Mouse (Mus musculus) limb, embryonic 10.5 days (tissue): Measurements from ENCODE around the gene Bnip2. TPM values are rescaled to one million over a fixed set of nuclear protein-coding genes. Genes with fewer than 3 reads are reported as not detected.

ENCODE experiments used
- DNase-seq: peaks from one replicate; pipeline ENCODE4 v3.0.0-alpha.2; 2017; ENCODE audit warnings: low spot score
- H3K27ac ChIP-seq: fragments of 300-500 bp; sonication (generic); 2 replicates; pipeline ENCODE4 v1.5.1; 2016; ENCODE audit warnings: mild to moderate bottlenecking
- H3K27me3 ChIP-seq: fragments of 300-500 bp; sonication (generic); 2 replicates; pipeline ENCODE4 v1.6.1; 2016; ENCODE audit warnings: low read depth, mild to moderate bottlenecking; ENCODE audit not compliant: poor library complexity, severe bottlenecking
- H3K36me3 ChIP-seq: fragments of 300-500 bp; sonication (generic); 2 replicates; pipeline ENCODE4 v1.6.1; 2016; ENCODE audit warnings: mild to moderate bottlenecking, moderate library complexity
- H3K4me1 ChIP-seq: fragments of 300-500 bp; sonication (generic); 2 replicates; pipeline ENCODE4 v1.6.1; 2016
- H3K4me3 ChIP-seq: fragments of 300-500 bp; sonication (generic); 2 replicates; pipeline ENCODE4 v1.5.1; 2016; ENCODE audit warnings: mild to moderate bottlenecking, moderate library complexity
- H3K9me3 ChIP-seq: fragments of 300-500 bp; sonication (generic); replicated peaks from 2 replicates; pipeline ENCODE4 v1.6.1; 2016; ENCODE audit warnings: mild to moderate bottlenecking
- WGBS: fragments of 180-500 bp; shearing (Covaris S2); methylation state at CpG from one replicate; pipeline ENCODE4 v1.1.7; 2016; 5-methylcytosine and 5-hydroxymethylcytosine counted together
- polyA plus RNA-seq: library from polyadenylated mRNA; unstranded; fragments of >200 nt; fragmentation: Nextera tagmentation; extraction: Ambion mirVana; gene quantifications from 2 replicates; pipeline ENCODE4 v1.2.1, GENCODE M21; 2016

Bnip2 gene
- polyA plus RNA-seq, 1 experiment from 2014 or later, result 109 TPM

DNA sequence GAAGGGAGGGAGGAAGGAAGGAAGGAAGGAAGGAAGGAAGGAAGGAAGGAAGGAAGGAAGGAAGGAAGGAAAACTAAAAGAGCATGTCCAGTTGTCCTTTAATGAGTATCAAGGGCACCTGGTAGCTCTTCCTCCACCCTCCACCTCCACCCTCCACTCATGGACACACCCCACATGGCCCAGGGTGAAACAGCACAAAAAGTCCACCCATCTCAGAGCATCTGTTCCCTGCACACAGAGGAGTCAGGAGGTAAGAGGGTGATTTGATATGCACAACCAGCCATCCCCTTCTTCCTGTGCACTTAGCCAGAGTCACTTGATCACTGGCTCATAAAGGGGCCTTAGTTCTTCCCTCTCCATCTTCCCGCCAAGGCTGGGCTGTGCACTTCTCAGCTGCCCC, 53.7 kb downstream of the Bnip2 start:
- 59% methylated on average over 1 of the region's 1 CpGs for WGBS
- Histone ChIP-seq H3K36me3 (no peaks in the 10 kb centered on the region), H3K27me3 (no peaks in the 10 kb centered on the region), H3K4me1 (peaks cover 6% of the 10 kb centered on the region), H3K27ac (no peak overlapping the region), H3K9me3 (no peaks in the 10 kb centered on the region), H3K4me3 (no peak overlapping the region)
- DNase-seq, result no peak

DNA sequence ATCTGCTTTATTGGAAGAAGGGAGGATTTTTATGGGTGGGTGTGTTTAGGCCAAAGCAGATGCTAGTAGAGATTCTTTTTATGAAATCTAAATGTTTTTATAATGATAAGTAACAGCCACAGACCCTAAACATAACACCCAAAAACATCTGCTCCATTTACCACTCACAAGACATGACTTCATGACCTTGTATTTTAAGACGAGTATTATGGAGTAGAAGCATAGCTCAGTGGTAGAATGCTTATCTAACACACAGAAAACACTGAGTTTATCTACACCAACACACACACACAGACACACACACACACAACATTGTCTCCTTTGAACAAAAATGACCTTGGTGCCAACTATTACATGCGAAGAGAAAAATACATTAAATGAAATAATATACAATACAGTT, 55.6 kb downstream of the Bnip2 start:
- 88% methylated on average over 2 of the region's 2 CpGs for WGBS
- H3K36me3 ChIP-seq, result no peaks in the 10 kb centered on the region
- no peak for DNase-seq
- no peaks in the 10 kb centered on the region for H3K27me3 ChIP-seq
- no peak overlapping the region for H3K27ac ChIP-seq
- no peaks in the 10 kb centered on the region for H3K9me3 ChIP-seq
- H3K4me1 ChIP-seq, result peaks cover 25% of the 10 kb centered on the region
- H3K4me3 ChIP-seq, result no peak overlapping the region

DNA sequence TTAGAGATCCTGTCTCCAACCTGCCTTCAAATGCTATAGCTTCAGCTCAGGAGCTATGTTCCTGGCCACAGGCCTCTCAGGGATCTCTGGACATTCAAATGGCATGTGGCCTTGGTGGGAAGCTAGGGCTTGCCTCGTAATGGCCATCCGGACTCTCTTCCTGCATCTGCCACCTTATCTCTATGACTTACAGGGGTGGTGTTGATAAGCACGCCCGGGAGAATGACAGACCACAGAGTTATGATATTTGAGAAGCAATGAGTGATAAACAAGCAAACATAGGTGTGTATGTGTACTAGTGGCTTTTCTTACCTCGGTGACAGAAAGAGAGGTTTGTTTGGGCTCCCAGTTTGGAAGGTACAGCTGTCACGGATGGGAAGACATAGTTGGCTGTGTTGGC, 57.0 kb downstream of the Bnip2 start:
- Histone ChIP-seq H3K9me3 (no peaks in the 10 kb centered on the region), H3K27me3 (no peaks in the 10 kb centered on the region), H3K36me3 (no peaks in the 10 kb centered on the region), H3K27ac (no peak overlapping the region), H3K4me3 (no peak overlapping the region), H3K4me1 (peaks cover 28% of the 10 kb centered on the region)
- DNase-seq, result no peak
- WGBS, result 89% methylated on average over 6 of the region's 6 CpGs

DNA sequence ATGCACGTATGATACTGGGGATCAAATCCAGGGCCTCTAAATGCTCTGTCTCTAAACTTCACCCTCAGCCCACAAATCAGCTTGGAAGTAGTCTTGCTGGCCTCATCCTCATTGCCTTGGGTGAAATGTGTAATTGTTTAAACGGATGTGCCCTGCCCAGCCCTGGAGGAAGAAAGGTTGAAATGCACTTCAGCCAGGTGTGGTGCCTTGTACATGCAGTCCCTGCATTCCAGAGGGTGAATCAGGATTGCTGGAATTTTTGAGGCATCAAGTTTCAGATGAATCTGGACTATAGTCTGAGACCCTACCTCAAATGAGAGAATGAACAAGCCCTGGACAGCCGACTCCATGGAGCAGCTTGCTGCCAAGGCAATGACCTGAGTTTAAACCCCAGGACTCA, 58.6 kb downstream of the Bnip2 start:
- H3K27me3 ChIP-seq, result no peaks in the 10 kb centered on the region
- H3K36me3 ChIP-seq, result no peaks in the 10 kb centered on the region
- no peak overlapping the region for H3K4me3 ChIP-seq
- WGBS, result 58% methylated on average over 3 of the region's 3 CpGs
- no peaks in the 10 kb centered on the region for H3K9me3 ChIP-seq
- peaks cover 28% of the 10 kb centered on the region for H3K4me1 ChIP-seq
- DNase-seq, result no peak
- H3K27ac ChIP-seq, result no peak overlapping the region

DNA sequence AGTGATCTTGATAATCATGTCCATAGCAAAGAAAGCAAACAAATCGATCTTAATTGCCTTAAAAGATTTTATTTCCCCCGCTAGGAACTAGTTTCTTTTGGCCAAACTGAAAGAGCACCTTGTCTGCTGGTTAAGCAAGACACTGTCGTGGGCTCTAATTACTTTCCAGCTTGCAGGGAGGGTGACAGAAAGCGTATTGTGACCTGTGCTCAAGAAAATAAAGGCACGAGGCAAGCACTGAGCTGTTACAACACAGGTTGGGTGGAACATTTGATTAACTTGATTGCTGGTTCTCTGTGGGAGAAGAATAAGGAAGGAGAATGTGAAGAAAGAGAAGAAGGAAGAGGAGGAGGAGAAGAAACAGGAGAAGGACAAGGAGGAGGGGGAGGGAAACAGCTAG, 59.0 kb downstream of the Bnip2 start:
- H3K27me3 ChIP-seq, result no peaks in the 10 kb centered on the region
- H3K27ac ChIP-seq, result peak overlapping the region; percentile 17; the same call in 1 of the 2 replicates
- WGBS, result 54% methylated on average over 5 of the region's 5 CpGs
- DNase-seq, result no peak
- H3K36me3 ChIP-seq, result no peaks in the 10 kb centered on the region
- H3K4me3 ChIP-seq, result no peak overlapping the region
- peaks cover 28% of the 10 kb centered on the region for H3K4me1 ChIP-seq
- no peaks in the 10 kb centered on the region for H3K9me3 ChIP-seq

DNA sequence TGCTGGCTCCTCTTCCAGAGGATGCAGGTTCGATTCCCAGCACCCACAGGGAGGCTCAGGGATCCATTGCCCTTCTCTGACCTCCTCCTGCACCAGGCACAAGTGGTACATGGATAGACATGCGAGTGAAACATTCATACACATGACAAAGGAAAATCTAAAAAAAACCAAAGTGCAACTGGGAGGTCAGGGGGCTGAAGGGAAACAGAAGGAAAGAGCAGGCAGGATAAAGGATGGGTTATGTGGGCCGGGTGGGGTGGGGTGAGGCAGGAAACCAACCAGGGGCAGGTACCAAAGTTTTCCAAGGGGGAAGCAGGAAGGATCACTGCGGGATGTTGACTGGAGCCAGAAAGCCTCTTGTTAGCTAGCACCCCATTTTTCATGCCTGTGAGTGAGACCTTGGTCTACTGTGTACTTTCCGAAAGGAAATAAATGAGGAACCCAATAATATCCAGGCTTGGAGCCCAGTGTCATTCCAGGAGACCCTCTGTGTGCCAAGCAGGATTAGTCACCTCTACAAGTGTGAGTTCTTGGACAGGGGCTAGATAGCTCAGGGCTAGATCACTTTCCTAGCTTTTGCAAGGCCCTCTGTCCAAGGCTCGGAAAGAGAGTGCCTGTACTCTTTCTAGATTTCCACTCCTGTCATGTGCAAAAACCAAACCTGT, 59.6 kb downstream of the Bnip2 start:
- no peaks in the 10 kb centered on the region for H3K9me3 ChIP-seq
- H3K4me1 ChIP-seq, result peaks cover 28% of the 10 kb centered on the region
- H3K4me3 ChIP-seq, result no peak overlapping the region
- DNase-seq, result no peak
- 52% methylated on average over 6 of the region's 6 CpGs for WGBS
- no peaks in the 10 kb centered on the region for H3K36me3 ChIP-seq
- H3K27ac ChIP-seq, result peak overlapping the region; percentile 56
- no peaks in the 10 kb centered on the region for H3K27me3 ChIP-seq

DNA sequence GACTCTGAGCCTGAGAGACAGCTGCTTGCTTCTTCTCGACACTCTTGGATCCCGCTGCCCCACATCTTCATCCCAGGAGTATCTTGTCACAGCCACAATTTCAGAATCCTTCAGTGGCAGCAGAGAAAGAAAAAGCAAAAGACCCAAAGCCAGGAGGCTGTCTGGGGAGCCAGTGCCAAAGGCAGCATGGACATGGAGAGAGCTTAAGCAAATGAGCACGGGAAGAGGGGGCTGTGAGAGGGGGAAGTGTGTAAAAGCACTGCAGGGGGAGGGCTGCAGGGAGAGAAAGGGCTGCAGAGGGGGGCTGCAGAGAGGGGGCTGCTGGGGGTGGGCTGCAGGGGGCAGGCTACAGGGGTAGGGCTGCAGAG, 60.1 kb downstream of the Bnip2 start:
- H3K27me3 ChIP-seq, result no peaks in the 10 kb centered on the region
- H3K4me3 ChIP-seq, result no peak overlapping the region
- WGBS, result 40% methylated on average over 3 of the region's 3 CpGs
- H3K36me3 ChIP-seq, result no peaks in the 10 kb centered on the region
- H3K9me3 ChIP-seq, result no peaks in the 10 kb centered on the region
- peak overlapping the region; percentile 56; the same call in 1 of the 2 replicates for H3K27ac ChIP-seq
- DNase-seq, result no peak
- H3K4me1 ChIP-seq, result peaks cover 28% of the 10 kb centered on the region

DNA sequence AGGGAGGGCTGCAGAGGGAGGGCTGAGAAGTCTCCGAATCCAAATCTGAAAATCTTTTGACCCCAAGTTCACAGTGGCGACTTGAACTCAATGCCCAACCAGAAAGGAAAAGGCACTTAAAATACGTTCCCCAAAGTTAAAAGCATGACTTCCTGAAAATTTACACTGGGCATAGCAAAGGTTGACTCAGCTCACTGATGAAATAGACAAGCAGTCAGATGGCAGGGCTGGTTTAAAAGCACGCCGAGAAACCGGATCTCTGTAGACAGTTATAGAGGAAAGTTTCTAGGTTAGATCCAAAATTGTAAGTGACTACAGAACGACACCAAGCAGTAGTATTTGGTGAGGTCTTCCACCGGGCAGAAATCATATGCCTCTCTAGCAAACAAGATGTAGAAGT, 60.6 kb downstream of the Bnip2 start:
- Histone ChIP-seq H3K4me1 (peaks cover 28% of the 10 kb centered on the region), H3K9me3 (no peaks in the 10 kb centered on the region), H3K27me3 (no peaks in the 10 kb centered on the region), H3K36me3 (no peaks in the 10 kb centered on the region), H3K4me3 (no peak overlapping the region), H3K27ac (peak overlapping the region; percentile 56; the same call in 1 of the 2 replicates)
- no peak for DNase-seq
- 61% methylated on average over 8 of the region's 8 CpGs for WGBS

DNA sequence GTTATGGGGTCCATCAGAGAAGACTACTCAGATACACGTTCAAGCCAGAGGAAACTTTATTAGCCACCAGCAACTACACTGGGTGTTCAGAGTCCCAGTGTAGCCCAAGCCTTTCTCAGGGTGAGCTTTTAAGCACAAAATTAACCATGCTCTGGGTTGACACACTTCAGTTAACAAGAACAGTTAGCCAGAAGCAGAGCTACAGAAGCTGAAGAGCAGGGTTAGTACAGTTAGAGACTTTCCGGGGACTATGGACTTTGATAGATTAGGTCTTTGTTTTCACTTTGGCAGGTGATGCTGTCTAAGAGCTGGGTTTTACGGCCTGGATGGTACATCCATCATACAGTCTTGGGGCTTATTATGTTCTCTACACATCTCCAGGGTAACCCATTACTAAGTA, 63.5 kb downstream of the Bnip2 start:
- Histone ChIP-seq H3K4me1 (peaks cover 31% of the 10 kb centered on the region), H3K36me3 (no peaks in the 10 kb centered on the region), H3K4me3 (no peak overlapping the region), H3K27ac (no peak overlapping the region), H3K9me3 (no peaks in the 10 kb centered on the region), H3K27me3 (no peaks in the 10 kb centered on the region)
- no peak for DNase-seq
- 70% methylated on average over 3 of the region's 3 CpGs for WGBS

DNA sequence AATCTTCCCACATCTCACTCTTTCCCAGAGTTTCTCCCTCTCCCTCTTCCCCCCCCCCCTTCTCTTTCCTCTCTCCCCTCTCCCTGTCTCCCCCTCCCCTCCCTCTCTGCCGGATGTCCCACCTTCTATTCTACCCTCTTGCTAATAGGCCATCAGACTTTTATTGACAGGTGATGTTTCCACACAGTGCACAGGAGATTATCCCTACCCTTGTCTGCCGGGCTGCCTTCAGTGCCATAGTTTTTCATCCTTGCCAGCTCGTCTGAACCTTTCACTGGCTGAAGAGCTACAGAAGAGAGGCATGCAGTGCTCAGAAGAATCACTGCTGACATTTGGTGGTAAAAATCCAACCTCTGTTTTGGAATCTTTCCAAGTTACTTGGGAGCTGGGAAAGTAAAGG, 64.1 kb downstream of the Bnip2 start:
- no peaks in the 10 kb centered on the region for H3K27me3 ChIP-seq
- H3K27ac ChIP-seq, result no peak overlapping the region
- peaks cover 24% of the 10 kb centered on the region for H3K4me1 ChIP-seq
- WGBS, result 54% methylated on average over 3 of the region's 3 CpGs
- H3K4me3 ChIP-seq, result no peak overlapping the region
- no peaks in the 10 kb centered on the region for H3K36me3 ChIP-seq
- no peak for DNase-seq
- no peaks in the 10 kb centered on the region for H3K9me3 ChIP-seq

Other genes starting within 250 kb of the Bnip2 start
- 0.05 and 0.08 TPM in 2 replicates for gene Foxb1, start 228.5 kb upstream of the Bnip2 start, polyA plus RNA-seq
- gene Gtf2a2, start 23.1 kb downstream of the Bnip2 start, polyA plus RNA-seq, result 196 and 200 TPM in 2 replicates
- not detected in 2 replicates for gene Gcnt3, start 48.6 kb downstream of the Bnip2 start, polyA plus RNA-seq
- 1.6 and 2.1 TPM in 2 replicates for gene Fam81a, start 153.1 kb downstream of the Bnip2 start, polyA plus RNA-seq
- 13.3 and 18.9 TPM in 2 replicates for gene Myo1e, start 217.9 kb downstream of the Bnip2 start, polyA plus RNA-seq